Mouse (Mus musculus) C2C12 (cell line): ENCODE data around the gene Myrf.

Experiments
- CEBPB ChIP-seq: IDR thresholded peaks from one replicate; pipeline ENCODE4 v1.6.1; 2011; ENCODE audit warnings: low read depth, mild to moderate bottlenecking, control low read depth, moderate library complexity
- CTCF ChIP-seq: IDR thresholded peaks from one replicate; pipeline ENCODE4 v1.5.1; 2011; ENCODE audit not compliant: control insufficient read depth, insufficient read depth, insufficient read length
- MAX ChIP-seq: IDR thresholded peaks from one replicate; pipeline ENCODE4 v1.6.1; 2011; ENCODE audit warnings: mild to moderate bottlenecking, control low read depth

DNA sequence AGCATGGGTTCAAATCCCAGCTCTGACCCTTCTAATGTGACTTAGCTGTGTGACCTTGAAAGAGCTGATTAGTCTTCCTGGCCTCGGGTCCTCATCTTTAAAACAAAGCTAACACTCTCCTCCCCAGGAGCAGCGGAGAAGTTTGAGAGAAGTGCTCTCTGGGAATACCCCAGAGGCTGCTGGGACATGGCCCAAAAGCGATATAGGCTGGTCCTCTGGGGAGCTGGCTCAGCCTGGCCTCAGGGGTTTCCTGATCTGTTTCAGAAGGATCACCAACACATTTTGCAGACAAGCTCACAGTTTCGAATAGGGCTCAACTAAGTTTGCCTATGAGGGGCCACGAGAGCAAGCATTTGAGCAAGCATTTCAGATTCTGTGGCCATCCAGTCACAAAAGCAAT, 29.8 kb upstream of the Myrf start:
- TF ChIP-seq CTCF = no peak
- no peak for TF ChIP-seq CEBPB
- no peak for TF ChIP-seq MAX
